Mouse (Mus musculus) embryonic facial prominence, embryonic 14.5 days (tissue): ENCODE measurements around the gene Gm3625. TPM values are rescaled to one million over a fixed set of nuclear protein-coding genes. Genes with fewer than 3 reads are reported as not detected.

Experiments used
- ATAC-seq: fragments of 200-750 bp; cut with Nextera tagmentation; 2 replicates; pipeline ENCODE4 v1.8.0; 2017; ENCODE audit warnings: low read depth, moderate number of reproducible peaks, moderate TSS enrichment
- DNase-seq: peaks from one replicate; pipeline ENCODE4 v3.0.0-alpha.2; 2015; ENCODE audit warnings: low spot score
- H3K27ac ChIP-seq: fragments of 300-500 bp; sonication (generic); replicated peaks from 2 replicates; pipeline ENCODE4 v1.5.1; 2014; ENCODE audit warnings: low read depth, mild to moderate bottlenecking, low read length, moderate library complexity
- H3K27me3 ChIP-seq: fragments of 300-500 bp; sonication (generic); replicated peaks from 2 replicates; pipeline ENCODE4 v1.6.1; 2014; ENCODE audit warnings: low read length; ENCODE audit not compliant: control insufficient read depth, insufficient read depth
- H3K36me3 ChIP-seq: fragments of 300-500 bp; sonication (generic); 2 replicates; pipeline ENCODE4 v1.6.1; 2014; ENCODE audit warnings: low read length, mixed read lengths; ENCODE audit not compliant: control insufficient read depth, insufficient read depth
- H3K4me1 ChIP-seq: fragments of 300-500 bp; sonication (generic); 2 replicates; pipeline ENCODE4 v1.6.1; 2014; ENCODE audit warnings: antibody characterized with exemption, low read length; ENCODE audit not compliant: control insufficient read depth, insufficient read depth
- H3K4me2 ChIP-seq: fragments of 300-500 bp; sonication (generic); 2 replicates; pipeline ENCODE4 v1.6.1; 2014; ENCODE audit warnings: low read depth, mild to moderate bottlenecking, low read length, moderate library complexity, mixed read lengths
- H3K4me3 ChIP-seq: fragments of 300-500 bp; sonication (generic); 2 replicates; pipeline ENCODE4 v1.5.1; 2014; ENCODE audit warnings: low read depth, mild to moderate bottlenecking, low read length
- H3K9ac ChIP-seq: fragments of 300-500 bp; sonication (generic); 2 replicates; pipeline ENCODE4 v1.6.1; 2014; ENCODE audit warnings: low read depth, mild to moderate bottlenecking, low read length, moderate library complexity, mixed read lengths
- H3K9me3 ChIP-seq: fragments of 300-500 bp; sonication (generic); 2 replicates; pipeline ENCODE4 v1.6.1; 2016; ENCODE audit warnings: low read length; ENCODE audit not compliant: control insufficient read depth
- WGBS: fragments of 180-500 bp; shearing (Covaris S2); extraction: QIAGEN DNeasy Blood & Tissue Kit; methylation state at CpG from one replicate; pipeline ENCODE4 v1.1.7; 2014; 5-methylcytosine and 5-hydroxymethylcytosine counted together
- polyA plus RNA-seq: library from polyadenylated mRNA; unstranded; fragments of >200 nt; fragmentation: Nextera tagmentation; extraction: Ambion mirVana; gene quantifications from 2 replicates; pipeline ENCODE4 v1.2.1, GENCODE M21; 2014

The Gm3625 gene
- polyA plus RNA-seq, 1 experiment from 2014 or later, result not detected

DNA sequence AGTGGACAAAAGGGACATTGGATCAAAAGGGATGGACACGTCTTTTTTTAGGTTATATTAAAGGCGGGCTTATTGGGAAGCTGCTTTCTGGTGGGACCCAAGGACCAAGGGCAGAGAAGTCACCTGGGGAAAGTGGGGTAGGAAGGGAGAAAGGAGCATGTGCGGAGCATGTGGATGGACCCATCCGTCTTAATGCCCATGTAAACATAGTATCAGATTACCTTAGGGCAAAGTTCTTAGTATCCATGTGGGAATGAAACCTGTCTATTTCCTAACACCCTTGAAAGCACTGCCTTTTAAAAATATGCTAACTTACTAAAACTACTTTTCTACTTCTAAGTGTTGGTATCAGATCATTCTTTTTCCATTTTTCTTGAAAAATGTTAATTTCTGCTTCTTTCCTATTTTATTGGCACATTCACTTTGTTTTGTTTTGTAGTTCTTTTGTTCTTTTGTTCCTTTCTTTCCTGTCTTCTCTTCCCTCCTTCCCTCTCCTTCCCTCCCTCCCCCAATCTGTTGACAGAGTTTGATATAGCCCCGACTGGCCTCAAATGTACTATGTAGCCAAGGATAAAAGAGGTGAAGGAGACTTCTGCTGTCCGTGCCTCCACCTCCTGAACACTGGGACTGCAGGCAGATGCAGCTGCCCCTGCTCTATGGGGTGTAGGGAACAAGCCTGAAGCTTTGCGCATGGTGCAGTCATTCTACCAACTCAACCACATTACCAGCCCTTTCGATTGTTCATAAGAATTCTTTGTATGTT, 6.1 kb upstream of the Gm3625 start:
- no peak overlapping the region for H3K4me2 ChIP-seq
- H3K36me3 ChIP-seq, result no peaks in the 10 kb centered on the region
- H3K4me1 ChIP-seq, result peaks cover 4% of the 10 kb centered on the region
- H3K27me3 ChIP-seq, result no peaks in the 10 kb centered on the region
- no peak overlapping the region for H3K4me3 ChIP-seq
- H3K27ac ChIP-seq, result no peak overlapping the region
- no peak overlapping the region for H3K9ac ChIP-seq
- 59% methylated on average over 8 of the region's 8 CpGs for WGBS
- no peaks in the 10 kb centered on the region for H3K9me3 ChIP-seq
- ATAC-seq (no peak), DNase-seq (no peak)

DNA sequence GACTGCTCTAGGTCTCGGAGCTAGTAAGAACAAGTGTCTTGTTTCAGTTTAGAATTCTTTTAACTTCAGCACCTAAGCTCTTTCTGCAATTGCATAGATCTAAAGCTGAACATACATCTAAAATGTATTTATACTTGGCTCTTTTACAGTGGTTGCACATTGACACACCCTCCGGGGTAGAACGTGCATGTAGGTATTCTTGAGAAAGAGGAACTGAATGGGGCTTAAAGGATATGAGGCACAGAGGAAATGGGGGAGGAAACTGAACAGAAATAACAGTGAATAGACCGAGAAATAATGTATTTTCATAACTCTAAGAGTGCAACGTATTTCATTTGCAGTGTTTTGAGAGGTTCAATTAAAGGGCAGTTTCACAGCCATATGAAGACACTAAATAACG, 2.3 kb upstream of the Gm3625 start:
- WGBS, result 70% methylated on average over 6 of the region's 6 CpGs
- Histone ChIP-seq H3K27ac (no peak overlapping the region), H3K36me3 (no peaks in the 10 kb centered on the region), H3K9ac (no peak overlapping the region), H3K4me3 (no peak overlapping the region), H3K4me1 (peaks cover 4% of the 10 kb centered on the region), H3K27me3 (no peaks in the 10 kb centered on the region), H3K9me3 (no peaks in the 10 kb centered on the region), H3K4me2 (no peak overlapping the region)
- no peak for ATAC-seq
- no peak for DNase-seq

DNA sequence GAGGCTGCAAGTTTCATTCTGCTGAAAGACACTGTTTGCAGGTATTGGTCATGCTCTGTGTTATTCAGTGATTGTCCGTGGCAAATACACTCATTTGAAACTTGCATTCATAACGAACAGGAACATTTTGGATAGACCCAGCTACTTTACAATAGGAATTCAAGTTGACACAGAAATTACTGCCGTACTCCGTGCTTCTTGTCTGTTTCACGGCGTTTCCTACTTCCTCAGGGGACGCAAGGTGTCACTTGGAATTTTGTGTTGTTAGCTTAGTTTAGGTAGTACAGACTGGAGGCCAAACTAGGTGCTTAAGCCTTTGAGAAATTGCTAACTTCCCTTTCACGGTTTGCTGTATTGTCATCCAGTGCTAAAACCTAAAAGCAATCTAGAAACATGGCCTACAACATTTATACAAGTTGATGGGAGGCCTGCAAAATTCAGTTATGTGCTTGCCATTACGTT, 1.2 kb upstream of the Gm3625 start:
- ATAC-seq (no peak), DNase-seq (no peak)
- Histone ChIP-seq H3K9ac (peak overlapping the region; percentile 91; the same call in 1 of the 2 replicates), H3K9me3 (no peaks in the 10 kb centered on the region), H3K27me3 (no peaks in the 10 kb centered on the region), H3K4me1 (peaks cover 4% of the 10 kb centered on the region), H3K27ac (no peak overlapping the region), H3K36me3 (no peaks in the 10 kb centered on the region), H3K4me3 (peak overlapping the region; percentile 91), H3K4me2 (peak overlapping the region; percentile 78)
- WGBS, result 57% methylated on average over 9 of the region's 9 CpGs

- Histone ChIP-seq H3K4me2 (peak overlapping the region; percentile 78), H3K27me3 (no peaks in the 10 kb centered on the region), H3K4me3 (peak overlapping the region; percentile 91), H3K27ac (peak overlapping the region; percentile 81), H3K4me1 (peaks cover 4% of the 10 kb centered on the region; the same call in 1 of the 2 replicates), H3K9ac (peak overlapping the region; percentile 91), H3K36me3 (no peaks in the 10 kb centered on the region), H3K9me3 (no peaks in the 10 kb centered on the region)
- 1% methylated on average over 19 of the region's 80 CpGs for WGBS
- peak; percentile 54 for DNase-seq
- ATAC-seq, result peak; percentile 64
Measured at GRCm38 (mm10) chr12:4593166-4593929, 621 bp upstream of the Gm3625 start.

DNA sequence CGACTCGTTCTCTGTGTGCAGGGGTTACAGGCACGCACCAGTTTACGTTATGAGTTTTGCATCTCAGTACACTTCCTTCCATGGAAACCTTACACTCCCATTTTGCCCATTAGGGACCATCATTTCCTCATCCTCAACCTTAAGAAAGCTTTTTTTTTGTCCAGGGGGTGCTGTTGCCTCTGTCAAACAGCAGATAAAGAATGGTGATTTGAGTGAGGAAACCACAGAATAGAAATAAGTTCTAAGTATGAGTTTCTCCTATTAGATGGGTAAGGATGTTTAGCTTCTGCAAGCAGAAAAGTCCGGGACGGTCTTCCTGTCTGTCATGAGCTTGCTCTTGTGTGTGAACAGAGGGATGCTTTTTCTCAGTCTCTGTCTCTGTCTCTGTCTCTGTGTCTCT, 702 bp downstream of the Gm3625 start:
- H3K4me2 ChIP-seq, result peak overlapping the region; percentile 78
- DNase-seq (no peak), ATAC-seq (no peak)
- H3K4me1 ChIP-seq, result peaks cover 4% of the 10 kb centered on the region; the same call in 1 of the 2 replicates
- no peaks in the 10 kb centered on the region for H3K9me3 ChIP-seq
- peak overlapping the region; percentile 91 for H3K9ac ChIP-seq
- H3K36me3 ChIP-seq, result no peaks in the 10 kb centered on the region
- peak overlapping the region; percentile 91 for H3K4me3 ChIP-seq
- 64% methylated on average over 6 of the region's 6 CpGs for WGBS
- no peaks in the 10 kb centered on the region for H3K27me3 ChIP-seq
- H3K27ac ChIP-seq, result no peak overlapping the region

DNA sequence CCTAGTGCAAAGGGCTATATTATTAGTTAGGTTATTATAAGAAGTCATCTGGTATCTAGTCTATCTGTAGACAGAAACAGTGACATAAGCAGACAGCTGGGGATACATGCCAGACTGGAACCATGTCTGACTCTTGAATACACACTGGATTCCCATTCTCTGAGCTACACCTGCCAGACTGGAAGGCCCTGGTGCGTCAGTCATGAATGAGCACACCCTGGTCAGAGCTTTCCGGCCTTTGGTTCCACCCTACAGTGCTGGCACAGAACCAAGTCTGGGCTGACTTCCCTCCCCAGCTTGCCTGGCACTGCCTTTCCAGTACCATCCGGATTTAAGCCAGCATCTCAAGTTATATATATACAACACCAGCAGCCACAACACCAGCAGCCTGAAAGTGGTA, 4.1 kb downstream of the Gm3625 start:
- Histone ChIP-seq H3K4me1 (no peaks in the 10 kb centered on the region), H3K27me3 (no peaks in the 10 kb centered on the region), H3K4me3 (no peak overlapping the region), H3K36me3 (no peaks in the 10 kb centered on the region), H3K9me3 (no peaks in the 10 kb centered on the region), H3K4me2 (no peak overlapping the region), H3K27ac (no peak overlapping the region), H3K9ac (no peak overlapping the region)
- DNase-seq, result peak; percentile 85
- ATAC-seq, result peak; percentile 68
- WGBS, result 64% methylated on average over 3 of the region's 3 CpGs

GRCm38 (mm10) chr12:4587846-4588245, 4.9 kb downstream of the Gm3625 start:
- Histone ChIP-seq H3K9me3 (no peaks in the 10 kb centered on the region), H3K4me1 (no peaks in the 10 kb centered on the region), H3K36me3 (no peaks in the 10 kb centered on the region), H3K4me2 (no peak overlapping the region), H3K9ac (no peak overlapping the region), H3K27me3 (no peaks in the 10 kb centered on the region), H3K4me3 (no peak overlapping the region), H3K27ac (no peak overlapping the region)
- DNase-seq (no peak), ATAC-seq (no peak)
- 76% methylated on average over 2 of the region's 2 CpGs for whole genome bisulfite sequencing

DNA sequence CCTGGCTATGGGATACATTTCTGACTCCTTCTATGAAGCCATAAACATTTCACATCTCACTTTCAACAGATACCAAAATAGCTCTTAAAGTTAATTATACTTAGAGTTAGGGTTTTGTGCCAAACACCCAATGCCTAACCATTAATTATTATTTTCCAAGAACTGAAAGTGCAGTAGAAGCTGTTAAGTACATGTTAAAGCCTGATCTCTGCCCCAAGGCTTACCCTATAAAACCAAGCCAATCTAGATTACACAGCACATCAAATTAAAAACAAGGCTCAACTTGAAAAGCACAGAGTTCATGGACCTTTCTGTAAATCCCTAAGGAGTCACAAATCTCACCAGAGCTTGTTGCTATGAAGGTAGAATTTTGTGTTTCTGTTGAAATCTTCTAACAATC, 10.4 kb downstream of the Gm3625 start:
- ATAC-seq (no peak), DNase-seq (no peak)
- no peak overlapping the region for H3K4me3 ChIP-seq
- no peaks in the 10 kb centered on the region for H3K9me3 ChIP-seq
- no peaks in the 10 kb centered on the region for H3K4me1 ChIP-seq
- H3K4me2 ChIP-seq, result no peak overlapping the region
- no peak overlapping the region for H3K27ac ChIP-seq
- H3K27me3 ChIP-seq, result no peaks in the 10 kb centered on the region
- H3K36me3 ChIP-seq, result no peaks in the 10 kb centered on the region
- H3K9ac ChIP-seq, result no peak overlapping the region
